Comparison of ENCODE assay signal across 14 mouse cellular contexts in the genomic region with DNA sequence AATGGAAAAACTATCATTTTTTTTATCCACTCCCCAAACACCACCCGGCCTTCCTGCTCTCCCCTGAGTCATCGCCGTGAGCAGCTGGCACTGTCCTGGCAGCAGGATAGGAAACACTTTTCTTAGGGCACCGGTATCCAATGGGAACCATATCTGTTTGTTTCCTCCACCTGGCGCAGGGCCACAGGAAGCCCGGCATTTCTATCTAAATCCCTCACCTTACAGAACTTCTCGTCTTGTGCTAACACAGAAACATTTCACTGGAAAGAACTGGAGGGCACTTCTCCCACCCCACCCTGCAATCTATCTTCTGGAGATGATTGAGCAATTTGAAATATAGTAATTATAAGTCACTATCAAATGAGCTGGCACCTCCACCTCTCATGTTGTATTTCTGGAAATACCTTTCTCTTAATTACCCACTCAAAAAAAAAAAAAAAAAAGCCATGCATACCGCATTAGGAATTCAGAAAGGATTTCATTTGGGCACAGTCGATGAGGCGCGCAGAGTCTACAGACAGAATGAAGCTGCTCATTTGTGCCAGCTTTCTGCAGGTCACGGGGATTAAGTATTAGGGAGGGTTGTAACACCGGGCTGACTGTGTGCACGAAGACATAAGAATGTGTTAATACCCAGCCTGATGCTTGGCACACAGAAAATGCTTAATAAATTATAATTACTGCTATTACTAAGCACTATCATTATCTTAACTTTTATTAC. TPM values are rescaled to one million over a fixed set of nuclear protein-coding genes. Genes with fewer than 3 reads are reported as not detected.
A peak's percentile ranks its signal among the peaks of the same experiment; 100 is the strongest.
DNase-seq lines count a peak whose midpoint lies in the region; ATAC-seq lines count a peak whose summit lies in the region.
"Had no signal": no experiment of that assay in that cellular context is flagged by ENCODE, and none has a peak within 500 bp of the region (broad histone marks: within the 10 kb centered on the region; RNA-seq: fewer than 3 reads in every experiment).

No protein-coding gene starts in this region.

- H3K4me3 ChIP-seq in heart, embryonic 15.5 days, result no peak overlapping the region
- H3K4me3 ChIP-seq in kidney, embryonic 16.5 days (ENCODE audit: low read length), result no peak overlapping the region
- H3K4me3 ChIP-seq: hindbrain, embryonic 12.5 days; limb, embryonic 10.5 days; midbrain, embryonic 13.5 days had no signal

- ATAC-seq in heart, embryonic 15.5 days (replicated peaks; ENCODE audit: insufficient number of reproducible peaks, insufficient read depth, low FRiP score, low read depth), result no peak
- ATAC-seq in erythroblast, adult 5-6 weeks (replicated peaks; ENCODE audit: low FRiP score, poor library complexity, severe bottlenecking), result no peak
- ATAC-seq in kidney, embryonic 16.5 days (ENCODE audit: low FRiP score, low TSS enrichment), result no peak
- ATAC-seq: midbrain, embryonic 13.5 days had no signal

- H3K36me3 ChIP-seq in heart, embryonic 15.5 days, result no peaks in the 10 kb centered on the region
- no peaks in the 10 kb centered on the region for H3K36me3 ChIP-seq in kidney, embryonic 16.5 days (ENCODE audit: insufficient read depth, low read length)
- H3K36me3 ChIP-seq: hindbrain, embryonic 12.5 days; limb, embryonic 10.5 days; midbrain, embryonic 13.5 days had no signal

- WGBS in heart, embryonic 15.5 days, result 53% methylated on average over 14 of the region's 14 CpGs
- 60% methylated on average over 14 of the region's 14 CpGs for WGBS in kidney, embryonic 16.5 days

- no peak overlapping the region for H3K9ac ChIP-seq in heart, embryonic 15.5 days
- H3K9ac ChIP-seq in kidney, embryonic 16.5 days (replicated peaks; ENCODE audit: low read length), result no peak overlapping the region
- H3K9ac ChIP-seq: hindbrain, embryonic 12.5 days; lung, embryonic 14.5 days; midbrain, embryonic 13.5 days had no signal

- H3K4me1 ChIP-seq in heart, embryonic 15.5 days (replicated peaks), result peaks cover 21% of the 10 kb centered on the region
- peaks cover 21% of the 10 kb centered on the region for H3K4me1 ChIP-seq in kidney, embryonic 16.5 days (ENCODE audit: insufficient read depth, low read length)

- 0 out of 2 replicates have a peak overlapping the region, but pooled peaks have one; percentile 0 for H3K27ac ChIP-seq in heart, embryonic 15.5 days
- H3K27ac ChIP-seq in kidney, embryonic 16.5 days (ENCODE audit: low read length), result no peak overlapping the region
- H3K27ac ChIP-seq: hindbrain, embryonic 12.5 days; limb, embryonic 10.5 days; midbrain, embryonic 13.5 days had no signal

- no peaks in the 10 kb centered on the region for H3K9me3 ChIP-seq in heart, embryonic 15.5 days (replicated peaks)
- no peaks in the 10 kb centered on the region for H3K9me3 ChIP-seq in kidney, embryonic 16.5 days (ENCODE audit: low read length)
- H3K9me3 ChIP-seq: hindbrain, embryonic 12.5 days; limb, embryonic 10.5 days; midbrain, embryonic 13.5 days had no signal

- no peaks in the 10 kb centered on the region for H3K27me3 ChIP-seq in heart, embryonic 15.5 days
- no peaks in the 10 kb centered on the region for H3K27me3 ChIP-seq in kidney, embryonic 16.5 days (ENCODE audit: insufficient read depth, low read length)

- DNase-seq in gastrocnemius, postnatal 10 days, result peak; percentile 33
- no peak for DNase-seq in gastrocnemius, adult 8-10 months (ENCODE audit: low spot score in 2 of 2)
- DNase-seq in MN1 (ENCODE audit: low spot score), result peak; percentile 54
- peak; percentile 36 for DNase-seq in lung, postnatal 14 days
- DNase-seq: kidney, adult 11 months; lung, embryonic 14.5 days; thymus, postnatal 25 days had no signal

- H3K4me2 ChIP-seq in heart, embryonic 15.5 days, result 0 out of 2 replicates have a peak overlapping the region, but pooled peaks have one; percentile 21
- no peak overlapping the region for H3K4me2 ChIP-seq in kidney, embryonic 16.5 days (replicated peaks; ENCODE audit: low read depth, low read length)
- H3K4me2 ChIP-seq: hindbrain, embryonic 12.5 days; lung, embryonic 14.5 days; midbrain, embryonic 13.5 days had no signal

RNA-seq across cellular contexts. Expression of a gene that starts 7.4 kb away (rescaled TPM):
- total RNA-seq in gastrocnemius, postnatal 10 days (2021), result 10 to 100 TPM; 27.6 to 37.1 TPM
- 10 to 100 TPM; 23.0 to 53.4 (median 30.3) TPM for total RNA-seq in gastrocnemius, adult 8-10 months (2022)
- polyA plus RNA-seq in heart, embryonic 15.5 days (2015; fragmentation: Nextera tagmentation; extraction: Ambion mirVana), result 60.4 and 61.4 TPM in 2 replicates
- not detected in 2 replicates for total RNA-seq in erythroblast, adult 5-6 weeks (2015; ENCODE audit: low replicate concordance)
- total RNA-seq in erythroblast, adult 5-6 weeks (2017; ENCODE audit: low replicate concordance), result not detected in 2 replicates
- polyA plus RNA-seq in kidney, embryonic 16.5 days (2015; fragmentation: Nextera tagmentation; extraction: Ambion mirVana), result 78.3 and 81.5 TPM in 2 replicates
- total RNA-seq: neutrophil, adult 5-6 weeks had no signal

Comparison
In these comparisons a context has a peak if more than half of its experiments do, and no peak if none do; other contexts are left out.
1. DNase-seq: peak in gastrocnemius, postnatal 10 days (single experiment), MN1 (single experiment) and lung, postnatal 14 days (single experiment); none in gastrocnemius, adult 8-10 months (0 of 2).
2. RNA of a gene that starts 7.4 kb away (total RNA-seq): 27.6 to 37.1 TPM in gastrocnemius, postnatal 10 days and 23.0 to 53.4 TPM in gastrocnemius, adult 8-10 months; not detected in erythroblast, adult 5-6 weeks; every median in the first group is over 10 times any median in the second.